Mouse (Mus musculus): ENCODE results near the gene Loxl1. TPM values are rescaled to one million over a fixed set of nuclear protein-coding genes. Genes with fewer than 3 reads are reported as not detected.

Gene Loxl1
- polyA plus RNA-seq, 1 experiment from 2014 or later = not detected

DNA sequence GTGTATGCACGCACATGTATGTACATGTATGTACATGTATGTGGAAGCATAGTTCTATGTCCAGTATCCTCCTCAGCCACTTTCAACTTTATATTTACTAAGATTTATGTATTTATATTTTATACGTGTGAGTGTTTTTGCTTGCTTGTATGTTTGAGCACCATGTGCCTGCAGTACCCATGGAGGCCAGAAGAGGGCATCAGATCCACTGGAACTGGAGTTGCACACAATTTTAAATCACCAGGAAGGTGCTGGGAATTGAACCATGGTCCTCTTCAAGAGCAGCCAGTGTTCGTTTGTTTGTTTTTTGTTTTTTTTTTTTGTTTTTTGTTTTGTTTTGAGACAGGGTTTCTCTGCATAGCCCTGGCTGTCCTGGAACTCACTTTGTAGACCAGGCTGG lies 8.7 kb upstream of the Loxl1 start:
- 100% methylated on average over 2 of the region's 3 CpGs for WGBS (ENCODE audit: missing documents)
- Histone ChIP-seq H3K79me2 (ENCODE audit: inconsistent target) (no peaks in the 10 kb centered on the region), H3K4me3 (ENCODE audit: inconsistent target) (no peak overlapping the region), H3K36me3 (ENCODE audit: inconsistent target) (no peaks in the 10 kb centered on the region), H3K27ac (no peak overlapping the region)

DNA sequence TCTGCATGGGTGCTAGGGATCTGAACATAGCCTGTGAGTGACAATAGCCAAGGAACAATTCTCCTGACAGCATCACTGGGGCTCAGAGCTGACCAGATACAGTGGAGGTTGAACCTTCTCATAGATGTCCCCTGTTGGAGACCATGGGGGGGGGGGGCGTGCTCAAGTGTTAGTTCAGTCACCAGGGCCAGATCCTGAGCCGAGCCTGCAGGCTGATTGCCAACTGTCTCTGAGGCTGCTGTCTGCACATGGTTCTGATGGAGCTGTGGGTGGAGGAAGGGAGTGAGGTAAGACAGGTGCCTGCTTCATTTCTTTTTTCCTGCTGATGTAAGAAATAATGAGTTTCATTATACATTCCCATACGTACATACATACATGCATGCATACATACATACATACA lies 5.3 kb upstream of the Loxl1 start:
- Histone ChIP-seq H3K79me2 (ENCODE audit: inconsistent target) (no peaks in the 10 kb centered on the region), H3K27ac (no peak overlapping the region), H3K4me3 (ENCODE audit: inconsistent target) (no peak overlapping the region), H3K36me3 (ENCODE audit: inconsistent target) (no peaks in the 10 kb centered on the region)
- WGBS (ENCODE audit: missing documents) = 73% methylated on average over 3 of the region's 3 CpGs

DNA sequence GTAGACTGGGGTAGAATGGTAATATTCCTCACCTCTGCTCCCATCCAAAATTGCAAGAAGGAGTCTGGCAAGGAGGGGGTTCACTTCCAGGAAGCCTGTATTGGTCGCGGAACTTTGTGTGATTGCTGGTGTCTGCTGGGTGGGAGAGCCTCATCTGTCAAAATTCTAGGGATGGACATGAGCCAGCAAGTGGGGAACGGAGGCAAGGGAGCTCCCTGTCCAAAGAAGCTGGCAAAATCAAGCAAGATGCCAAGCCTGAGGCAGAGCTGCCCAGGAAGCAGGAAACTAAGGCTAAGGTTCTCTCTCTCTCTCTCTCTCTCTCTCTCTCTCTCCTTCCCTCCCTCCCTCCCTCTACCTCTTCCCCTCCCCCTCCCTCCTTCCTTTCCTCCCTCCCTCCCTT lies 4.4 kb upstream of the Loxl1 start:
- Histone ChIP-seq H3K27ac (no peak overlapping the region), H3K36me3 (ENCODE audit: inconsistent target) (no peaks in the 10 kb centered on the region), H3K79me2 (ENCODE audit: inconsistent target) (no peaks in the 10 kb centered on the region), H3K4me3 (ENCODE audit: inconsistent target) (no peak overlapping the region)
- WGBS (ENCODE audit: missing documents) = 90% methylated on average over 3 of the region's 3 CpGs

DNA sequence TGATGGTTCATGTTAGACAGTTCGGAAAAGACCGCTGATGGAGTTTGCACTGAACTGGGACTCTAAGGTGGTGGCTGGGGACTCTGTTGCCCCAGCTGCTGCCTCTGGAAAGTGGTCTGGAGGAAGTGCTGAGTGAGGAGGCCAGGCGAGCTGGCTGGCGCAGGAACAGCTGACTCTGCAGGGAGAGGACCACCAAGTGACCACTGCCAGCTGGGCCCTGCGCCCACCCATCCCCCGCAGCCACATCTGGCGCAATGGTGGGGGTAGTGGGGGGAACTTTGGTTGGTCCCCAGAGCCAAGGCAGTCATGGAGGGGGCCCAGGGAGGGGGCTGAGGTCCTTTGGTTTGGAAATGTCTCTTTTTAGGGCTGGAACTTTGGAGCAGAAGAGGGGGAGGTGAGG lies 3.8 kb upstream of the Loxl1 start:
- WGBS (ENCODE audit: missing documents) = 74% methylated on average over 7 of the region's 7 CpGs
- H3K79me2 ChIP-seq (ENCODE audit: inconsistent target) = no peaks in the 10 kb centered on the region
- no peak overlapping the region for H3K4me3 ChIP-seq (ENCODE audit: inconsistent target)
- H3K36me3 ChIP-seq (ENCODE audit: inconsistent target) = no peaks in the 10 kb centered on the region
- H3K27ac ChIP-seq = no peak overlapping the region

DNA sequence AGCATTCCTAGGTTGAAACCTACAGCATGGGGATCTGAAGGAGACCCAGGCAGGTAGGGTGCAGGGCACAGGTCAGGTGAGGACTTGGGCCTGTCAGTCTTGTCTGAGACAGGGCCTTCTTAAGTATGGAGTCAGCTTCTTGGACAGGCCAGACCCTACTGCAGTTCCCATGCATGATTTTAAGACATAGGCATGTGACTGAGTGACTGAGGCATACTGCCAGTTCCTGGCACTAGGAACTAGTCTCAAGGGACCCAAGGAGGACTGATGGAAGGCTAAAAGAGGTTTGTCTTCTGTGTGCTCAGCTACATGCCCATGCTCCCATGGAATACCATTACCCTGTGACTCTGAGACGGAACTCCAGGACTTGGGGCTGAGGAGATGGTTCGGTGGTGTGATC lies 2.9 kb upstream of the Loxl1 start:
- Histone ChIP-seq H3K36me3 (ENCODE audit: inconsistent target) (no peaks in the 10 kb centered on the region), H3K27ac (no peak overlapping the region), H3K79me2 (ENCODE audit: inconsistent target) (no peaks in the 10 kb centered on the region), H3K4me3 (ENCODE audit: inconsistent target) (no peak overlapping the region)
- 94% methylated on average over 2 of the region's 2 CpGs for WGBS (ENCODE audit: missing documents)

DNA sequence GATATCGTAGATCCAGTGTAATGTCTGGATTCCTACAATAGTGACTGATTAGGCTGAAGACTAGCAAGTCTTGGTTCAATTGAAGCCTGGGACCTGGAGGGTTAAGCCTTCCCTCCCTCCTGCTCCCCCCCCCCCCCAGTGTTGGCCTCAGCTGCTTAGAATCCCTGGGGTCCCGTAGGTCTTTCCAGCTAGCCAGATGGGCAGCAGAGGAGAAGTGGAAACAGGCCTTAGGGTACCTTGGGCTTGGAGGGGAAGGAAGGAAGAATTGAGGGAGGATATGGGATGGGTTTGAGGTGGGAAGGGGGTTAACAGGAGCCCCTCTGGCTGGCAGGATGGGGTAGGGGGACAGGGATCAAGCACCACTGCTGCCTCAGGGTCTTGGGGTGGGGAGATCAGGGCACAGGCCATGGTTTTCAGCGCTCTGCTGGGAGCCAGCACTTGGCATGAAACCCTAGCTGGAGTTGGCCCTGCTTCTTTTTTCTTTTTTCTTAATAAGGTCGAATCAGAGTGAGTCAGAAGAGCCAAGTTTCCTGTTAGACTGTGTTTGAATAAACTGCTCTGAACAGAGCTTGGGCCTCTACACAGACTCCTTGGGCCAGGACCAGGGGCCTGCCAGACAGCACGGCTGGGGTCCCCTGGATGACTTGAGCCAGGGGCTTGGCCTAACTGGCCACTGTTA lies 1.8 kb upstream of the Loxl1 start:
- Histone ChIP-seq H3K36me3 (ENCODE audit: inconsistent target) (no peaks in the 10 kb centered on the region), H3K27ac (no peak overlapping the region), H3K79me2 (ENCODE audit: inconsistent target) (no peaks in the 10 kb centered on the region), H3K4me3 (ENCODE audit: inconsistent target) (no peak overlapping the region)
- WGBS (ENCODE audit: missing documents) = 69% methylated on average over 4 of the region's 5 CpGs

DNA sequence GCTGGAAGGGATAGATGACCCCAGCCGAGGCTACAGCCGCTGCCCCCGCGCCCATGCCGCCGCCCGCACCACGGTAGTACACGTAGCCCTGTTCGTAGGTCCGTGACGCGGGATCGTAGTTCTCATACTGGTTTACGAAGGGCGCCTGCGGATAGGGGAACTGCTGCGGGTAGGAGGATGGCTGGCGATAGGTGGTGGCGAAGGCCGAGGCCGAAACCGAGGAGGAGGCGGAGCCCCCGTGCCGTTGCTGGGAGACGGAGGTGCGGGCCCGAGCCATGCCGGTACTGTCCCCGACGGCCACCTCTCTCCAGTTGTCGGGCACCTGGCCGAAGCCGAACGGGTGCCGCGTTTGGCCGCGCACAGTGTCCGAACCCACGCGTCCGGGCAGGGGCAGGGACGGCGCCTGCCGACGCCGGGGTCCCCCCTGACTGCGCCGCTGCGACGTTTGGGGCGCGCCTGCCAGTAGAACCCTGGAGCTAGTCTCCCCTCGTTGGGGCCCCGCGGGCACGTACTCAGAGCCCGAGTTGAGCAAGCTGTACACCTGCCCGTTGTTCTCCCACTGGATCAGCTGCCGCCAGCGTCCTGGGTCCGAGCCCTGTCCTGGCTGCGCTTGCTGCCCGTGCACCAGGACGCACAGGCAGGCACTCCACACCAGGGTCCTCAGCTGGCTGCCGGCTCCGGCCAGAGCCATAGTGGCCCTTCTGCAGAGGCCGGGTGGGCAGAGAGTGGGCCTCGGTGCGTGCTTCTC lies 616 bp downstream of the Loxl1 start:
- Histone ChIP-seq H3K27ac (no peak overlapping the region), H3K36me3 (ENCODE audit: inconsistent target) (no peaks in the 10 kb centered on the region), H3K4me3 (ENCODE audit: inconsistent target) (no peak overlapping the region), H3K79me2 (ENCODE audit: inconsistent target) (no peaks in the 10 kb centered on the region)
- 2% methylated on average over 72 of the region's 72 CpGs for WGBS (ENCODE audit: missing documents)

DNA sequence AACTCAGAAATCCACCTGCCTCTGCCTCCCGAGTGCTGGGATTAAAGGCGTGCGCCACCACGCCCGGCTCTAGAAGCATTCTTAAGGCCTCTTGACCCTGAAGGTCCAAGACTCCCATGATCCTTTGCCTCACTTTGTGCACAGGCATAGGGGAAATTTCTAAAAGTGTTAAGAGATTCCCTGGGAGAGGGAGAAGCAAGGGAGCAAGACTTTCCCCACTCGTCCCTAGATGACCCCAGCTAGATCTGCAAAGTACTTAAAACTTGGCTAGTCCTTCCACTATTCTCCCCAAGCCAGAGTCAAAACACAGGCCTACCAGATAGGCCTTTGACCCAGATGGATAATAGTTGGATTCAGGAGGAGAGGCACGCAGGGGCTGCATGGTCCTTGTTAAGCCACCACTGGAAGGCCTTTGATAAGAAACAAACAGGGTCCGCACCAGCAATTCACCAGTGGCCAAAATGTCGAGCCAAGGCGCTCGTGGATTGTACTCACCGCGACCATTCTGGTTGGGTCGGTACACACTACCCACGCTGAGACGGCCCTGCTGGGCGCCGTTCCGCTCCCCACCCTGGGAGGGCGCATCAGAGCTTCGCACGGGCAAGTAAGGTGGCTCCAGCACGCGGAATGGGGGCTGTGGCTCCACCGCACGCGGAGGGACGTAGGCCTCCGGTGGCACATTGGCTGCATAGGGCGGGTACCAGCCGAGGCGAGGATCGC lies 1.6 kb downstream of the Loxl1 start:
- Histone ChIP-seq H3K27ac (no peak overlapping the region), H3K79me2 (ENCODE audit: inconsistent target) (no peaks in the 10 kb centered on the region), H3K36me3 (ENCODE audit: inconsistent target) (no peaks in the 10 kb centered on the region), H3K4me3 (ENCODE audit: inconsistent target) (no peak overlapping the region)
- 91% methylated on average over 25 of the region's 33 CpGs for WGBS (ENCODE audit: missing documents)

DNA sequence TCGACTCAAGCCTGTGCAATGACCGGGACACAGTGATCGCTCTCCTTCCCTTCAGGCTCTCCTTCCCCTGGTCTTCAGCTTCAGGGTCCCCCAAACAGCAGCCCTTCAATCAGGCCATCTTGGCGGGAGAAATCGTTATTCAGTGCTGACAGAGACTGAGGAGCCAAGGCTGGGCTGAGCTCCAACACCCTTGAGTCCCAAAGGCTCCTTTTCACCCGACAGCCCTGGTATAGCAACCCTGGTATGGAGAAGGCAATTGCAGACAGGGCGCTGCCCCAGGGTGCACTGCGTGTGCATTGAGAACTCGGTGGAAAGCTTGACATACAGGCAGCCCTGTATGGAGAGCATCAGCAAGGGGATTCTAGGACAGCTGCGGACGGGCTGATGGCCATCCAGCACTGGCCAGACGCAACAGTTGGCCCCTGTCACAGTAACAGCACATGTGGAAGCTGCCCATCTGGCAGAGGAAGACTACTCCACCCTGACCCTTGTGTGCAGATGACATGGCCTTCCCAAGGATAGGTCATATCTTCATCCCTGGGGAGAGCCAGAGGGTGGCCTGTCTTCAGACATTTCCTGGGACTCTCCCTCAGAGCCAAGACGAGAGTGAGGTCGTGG lies 2.8 kb downstream of the Loxl1 start:
- Histone ChIP-seq H3K27ac (no peak overlapping the region), H3K79me2 (ENCODE audit: inconsistent target) (no peaks in the 10 kb centered on the region), H3K4me3 (ENCODE audit: inconsistent target) (no peak overlapping the region), H3K36me3 (ENCODE audit: inconsistent target) (no peaks in the 10 kb centered on the region)
- 94% methylated on average over 14 of the region's 14 CpGs for WGBS (ENCODE audit: missing documents)

DNA sequence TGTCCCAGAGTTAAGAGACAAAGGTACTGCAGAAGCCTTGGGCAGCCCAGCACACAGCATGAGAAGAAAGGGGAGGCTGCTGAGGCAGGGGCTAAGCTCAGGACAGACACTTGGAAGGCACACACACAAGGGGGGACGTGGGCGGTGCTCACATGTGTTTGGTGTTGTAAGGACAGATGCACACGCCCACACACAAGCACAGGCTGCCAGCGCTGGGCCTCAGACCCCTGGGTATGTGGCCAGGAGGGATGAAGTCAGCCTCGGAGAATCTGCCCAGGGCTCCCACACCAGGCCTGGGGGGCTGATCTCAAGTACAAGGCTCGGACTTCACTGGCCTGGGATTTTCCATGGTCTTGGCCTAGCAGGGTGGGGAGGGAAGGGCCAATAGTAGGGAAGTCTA lies 4.6 kb downstream of the Loxl1 start:
- 86% methylated on average over 6 of the region's 6 CpGs for WGBS (ENCODE audit: missing documents)
- Histone ChIP-seq H3K4me3 (ENCODE audit: inconsistent target) (no peak overlapping the region), H3K79me2 (ENCODE audit: inconsistent target) (no peaks in the 10 kb centered on the region), H3K36me3 (ENCODE audit: inconsistent target) (no peaks in the 10 kb centered on the region), H3K27ac (no peak overlapping the region)

DNA sequence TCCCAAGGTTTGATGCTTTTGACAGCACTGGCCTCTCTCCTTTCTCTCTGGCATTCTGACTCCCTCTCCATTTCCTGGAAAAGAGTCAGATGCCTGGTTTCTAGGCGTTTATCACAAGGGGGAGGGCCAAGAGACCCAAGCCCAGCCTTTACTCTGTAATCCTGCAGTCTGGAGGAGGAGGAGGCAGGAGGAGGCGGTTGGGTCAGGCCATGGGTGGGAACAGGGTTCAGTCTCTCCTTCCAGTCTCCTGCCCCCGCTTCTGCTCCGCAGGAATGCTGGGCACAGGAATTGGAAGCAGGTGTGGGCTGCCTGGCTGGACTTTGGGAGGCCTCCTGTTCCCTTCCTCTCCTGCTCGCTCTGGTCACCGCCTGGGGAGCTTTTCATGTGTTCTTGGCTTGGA lies 7.3 kb downstream of the Loxl1 start:
- 77% methylated on average over 6 of the region's 6 CpGs for WGBS (ENCODE audit: missing documents)
- Histone ChIP-seq H3K79me2 (ENCODE audit: inconsistent target) (no peaks in the 10 kb centered on the region), H3K27ac (no peak overlapping the region), H3K4me3 (ENCODE audit: inconsistent target) (no peak overlapping the region), H3K36me3 (ENCODE audit: inconsistent target) (no peaks in the 10 kb centered on the region)

DNA sequence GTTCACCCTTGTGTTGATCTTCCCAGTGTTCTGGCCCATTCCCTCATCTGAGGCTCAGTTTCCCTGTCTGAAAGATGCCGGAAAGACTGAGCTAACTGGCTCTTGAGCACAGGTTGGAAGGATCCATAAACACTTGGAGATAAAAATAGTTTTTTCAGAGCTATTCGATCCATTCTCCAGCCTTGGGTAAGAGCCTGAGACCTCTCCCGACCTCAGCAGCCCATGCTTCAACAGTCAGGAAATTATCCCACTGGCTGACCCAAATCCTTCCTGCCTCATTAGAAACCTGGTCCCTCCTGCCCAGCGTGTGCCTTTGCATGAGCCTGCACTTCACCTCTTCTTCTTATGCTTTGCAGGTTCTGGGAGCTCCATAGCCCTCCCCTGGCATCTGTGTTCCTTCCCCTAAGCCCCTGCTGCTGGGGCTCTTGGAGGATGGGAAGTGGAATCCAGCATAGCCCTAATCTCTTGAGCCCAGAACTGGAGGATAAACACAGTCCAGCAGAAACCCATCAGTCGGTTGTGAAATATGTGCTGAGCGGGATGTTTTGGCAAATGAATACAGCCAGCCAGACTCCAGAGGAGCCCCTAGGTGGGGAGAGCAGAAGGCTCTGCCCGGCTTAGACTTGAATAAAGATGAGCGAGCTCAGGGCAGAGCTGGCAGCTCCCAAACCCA lies 9.3 kb downstream of the Loxl1 start:
- 84% methylated on average over 8 of the region's 8 CpGs for WGBS (ENCODE audit: missing documents)
- H3K36me3 ChIP-seq (ENCODE audit: inconsistent target) = no peaks in the 10 kb centered on the region
- no peak overlapping the region for H3K27ac ChIP-seq

DNA sequence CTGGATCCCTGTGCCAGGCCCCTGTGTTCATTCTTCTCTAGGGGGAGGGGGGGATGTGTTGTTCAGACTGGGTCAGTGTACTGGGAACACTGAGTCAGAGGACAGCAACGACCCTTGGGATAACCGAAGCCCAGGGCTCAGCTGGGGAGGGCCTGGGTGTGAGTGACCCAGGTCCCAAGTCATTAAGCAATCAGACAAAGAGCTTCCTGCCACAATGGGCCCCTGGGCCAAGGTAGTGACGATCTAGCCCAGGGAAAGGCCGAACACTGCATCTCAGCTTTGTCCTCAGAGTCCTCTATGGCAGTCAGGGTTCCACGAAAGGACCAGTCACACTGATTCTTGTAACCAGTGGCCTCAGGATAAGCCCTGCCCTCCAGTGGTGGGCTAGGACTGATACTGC lies 9.9 kb downstream of the Loxl1 start:
- H3K4me3 ChIP-seq (ENCODE audit: inconsistent target) = no peak overlapping the region
- no peaks in the 10 kb centered on the region for H3K36me3 ChIP-seq (ENCODE audit: inconsistent target)
- no peaks in the 10 kb centered on the region for H3K79me2 ChIP-seq (ENCODE audit: inconsistent target)
- no peak overlapping the region for H3K27ac ChIP-seq
- WGBS (ENCODE audit: missing documents) = 69% methylated on average over 5 of the region's 5 CpGs

More for the DNA sequence above, 9.3 kb downstream of the Loxl1 start:
- Histone ChIP-seq H3K4me3 (ENCODE audit: inconsistent target) (no peak overlapping the region), H3K79me2 (ENCODE audit: inconsistent target) (no peaks in the 10 kb centered on the region)

DNA sequence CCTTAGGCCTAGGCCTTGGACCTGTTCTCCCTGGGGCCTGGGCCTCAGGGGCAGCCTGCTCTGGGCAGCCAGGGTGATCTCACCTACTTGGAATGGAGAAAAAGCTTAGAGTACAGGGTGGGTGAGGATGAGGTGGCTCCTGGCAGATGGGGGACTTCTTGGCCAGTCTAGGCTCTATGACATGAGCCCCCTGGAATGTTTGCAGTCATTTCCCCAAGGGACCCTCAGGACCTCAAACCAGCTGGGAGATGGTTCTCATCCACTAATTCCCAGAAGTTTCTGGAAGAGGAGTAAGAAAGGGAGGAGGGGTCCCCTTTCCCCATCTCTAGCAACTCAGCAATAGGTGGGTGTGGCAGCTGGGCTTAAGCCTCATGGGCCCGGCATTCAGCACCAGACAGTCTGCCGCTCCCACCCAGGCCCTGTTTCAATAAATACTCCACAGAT lies 13.6 kb downstream of the Loxl1 start:
- WGBS (ENCODE audit: missing documents) = 100% methylated on average over 2 of the region's 2 CpGs
- Histone ChIP-seq H3K79me2 (ENCODE audit: inconsistent target) (no peaks in the 10 kb centered on the region), H3K27ac (no peak overlapping the region), H3K4me3 (ENCODE audit: inconsistent target) (no peak overlapping the region), H3K36me3 (ENCODE audit: inconsistent target) (no peaks in the 10 kb centered on the region)
